Mouse (Mus musculus): Measurements from ENCODE around the gene Best1. TPM values are rescaled to one million over a fixed set of nuclear protein-coding genes. Genes with fewer than 3 reads are reported as not detected.

Best1 gene
- polyA plus RNA-seq, 1 experiment from 2014 or later: 1.9 TPM

DNA sequence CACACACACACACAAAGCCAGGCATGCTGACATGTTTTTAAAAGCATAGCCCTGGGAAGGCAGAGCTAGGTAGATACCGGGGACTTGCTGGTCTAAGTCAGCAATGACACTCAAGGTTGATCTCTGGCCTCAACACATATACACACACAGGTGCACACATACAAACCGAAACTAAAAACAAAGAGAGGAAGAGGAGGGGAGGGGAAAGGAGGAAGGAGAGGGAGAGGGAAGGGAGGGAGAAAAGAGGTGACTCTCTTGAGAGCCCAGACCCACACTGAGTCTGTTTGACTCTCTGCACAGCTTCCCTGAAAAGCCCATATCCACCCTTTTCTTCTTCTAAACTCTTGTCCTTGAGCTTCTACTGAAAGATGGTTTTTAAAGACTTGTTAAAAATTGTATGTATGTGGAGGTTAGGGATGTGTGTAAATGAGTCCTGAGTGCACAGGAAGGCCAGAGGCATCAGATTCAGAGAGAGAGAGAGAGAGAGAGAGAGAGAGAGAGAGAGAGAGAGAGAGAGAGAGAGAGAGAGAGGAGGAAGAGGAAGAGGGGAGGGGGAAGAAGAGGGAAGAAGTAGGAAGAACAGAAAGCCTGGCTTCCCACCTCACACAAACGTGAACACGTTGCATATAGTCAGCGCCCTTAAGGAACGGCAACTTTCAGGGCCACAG is 63.1 kb downstream of the Best1 start:
- H3K27ac ChIP-seq (replicated peaks; ENCODE audit: low read depth, low read length): no peak overlapping the region
- no peak for ATAC-seq (replicated peaks; ENCODE audit: insufficient number of reproducible peaks, low FRiP score, low TSS enrichment, low read depth)
- H3K27me3 ChIP-seq (ENCODE audit: control insufficient read depth, insufficient read depth, low read length): no peaks in the 10 kb centered on the region
- H3K4me1 ChIP-seq (ENCODE audit: control insufficient read depth, insufficient read depth, low read length): no peaks in the 10 kb centered on the region
- H3K4me2 ChIP-seq (ENCODE audit: low read depth, low read length): no peak overlapping the region
- no peaks in the 10 kb centered on the region for H3K9me3 ChIP-seq (replicated peaks; ENCODE audit: control insufficient read depth, low read length)
- no peak overlapping the region for H3K9ac ChIP-seq (replicated peaks; ENCODE audit: low read length)
- WGBS: 80% methylated on average over 6 of the region's 6 CpGs
- no peaks in the 10 kb centered on the region for H3K36me3 ChIP-seq (replicated peaks; ENCODE audit: control insufficient read depth, insufficient read depth, low read depth, low read length)
- no peak overlapping the region for H3K4me3 ChIP-seq (ENCODE audit: low read depth, low read length)
- DNase-seq (ENCODE audit: low spot score): no peak

DNA sequence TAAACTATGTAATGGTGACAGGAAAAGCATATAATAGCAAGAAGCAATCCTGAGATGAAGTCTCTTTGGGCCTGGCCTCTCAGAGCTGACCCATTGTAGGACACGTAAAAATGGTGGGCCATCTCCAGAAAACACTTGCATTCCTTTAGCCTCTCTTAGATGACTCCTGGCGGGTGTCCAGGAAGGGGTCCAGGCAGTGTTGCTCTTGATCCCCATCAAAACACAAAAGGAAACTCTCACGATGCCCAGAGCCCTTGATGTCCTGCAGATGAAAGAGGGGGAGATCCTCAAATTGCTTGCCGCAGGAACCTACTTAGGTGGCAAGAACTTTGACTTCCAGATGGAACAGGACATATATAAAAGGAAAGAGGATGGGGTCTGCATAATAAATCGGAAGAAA is 64.0 kb downstream of the Best1 start:
- Histone ChIP-seq H3K4me1 (ENCODE audit: control insufficient read depth, insufficient read depth, low read length) (no peaks in the 10 kb centered on the region), H3K9ac (replicated peaks; ENCODE audit: low read length) (no peak overlapping the region), H3K27me3 (ENCODE audit: control insufficient read depth, insufficient read depth, low read length) (no peaks in the 10 kb centered on the region), H3K27ac (replicated peaks; ENCODE audit: low read depth, low read length) (no peak overlapping the region), H3K4me2 (ENCODE audit: low read depth, low read length) (no peak overlapping the region), H3K36me3 (replicated peaks; ENCODE audit: control insufficient read depth, insufficient read depth, low read depth, low read length) (no peaks in the 10 kb centered on the region), H3K4me3 (ENCODE audit: low read depth, low read length) (no peak overlapping the region), H3K9me3 (replicated peaks; ENCODE audit: control insufficient read depth, low read length) (no peaks in the 10 kb centered on the region)
- ATAC-seq (replicated peaks; ENCODE audit: insufficient number of reproducible peaks, low FRiP score, low TSS enrichment, low read depth) (no peak), DNase-seq (ENCODE audit: low spot score) (no peak)
- WGBS: 62% methylated on average over 5 of the region's 5 CpGs

DNA sequence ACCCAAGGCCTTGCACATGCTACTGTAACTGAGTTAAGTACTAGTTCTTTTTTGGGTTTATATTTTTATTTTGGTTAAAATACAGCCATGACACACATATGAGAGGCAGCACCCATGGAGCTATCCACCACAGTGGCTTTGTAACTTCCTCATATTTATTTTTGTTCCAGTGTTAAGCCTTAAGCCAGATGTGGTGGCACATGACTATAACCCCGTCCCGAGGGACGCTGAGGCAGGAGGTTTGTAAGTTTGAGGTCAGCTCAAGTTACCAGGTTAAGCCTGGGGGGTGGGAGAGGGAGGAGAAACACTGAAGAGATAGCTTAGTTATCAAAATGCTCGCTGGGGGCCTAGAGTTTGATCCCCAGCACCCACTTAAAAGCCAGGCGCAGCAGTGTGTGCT is 64.9 kb downstream of the Best1 start:
- WGBS: 59% methylated on average over 5 of the region's 5 CpGs
- H3K36me3 ChIP-seq (replicated peaks; ENCODE audit: control insufficient read depth, insufficient read depth, low read depth, low read length): no peaks in the 10 kb centered on the region
- H3K4me3 ChIP-seq (ENCODE audit: low read depth, low read length): no peak overlapping the region
- no peaks in the 10 kb centered on the region for H3K4me1 ChIP-seq (ENCODE audit: control insufficient read depth, insufficient read depth, low read length)
- H3K4me2 ChIP-seq (ENCODE audit: low read depth, low read length): no peak overlapping the region
- no peaks in the 10 kb centered on the region for H3K27me3 ChIP-seq (ENCODE audit: control insufficient read depth, insufficient read depth, low read length)
- ATAC-seq (replicated peaks; ENCODE audit: insufficient number of reproducible peaks, low FRiP score, low TSS enrichment, low read depth) (no peak), DNase-seq (ENCODE audit: low spot score) (no peak)
- no peak overlapping the region for H3K27ac ChIP-seq (replicated peaks; ENCODE audit: low read depth, low read length)
- H3K9ac ChIP-seq (replicated peaks; ENCODE audit: low read length): no peak overlapping the region
- no peaks in the 10 kb centered on the region for H3K9me3 ChIP-seq (replicated peaks; ENCODE audit: control insufficient read depth, low read length)

Other genes with a start within 250 kb of the Best1 start
- gene Scgb2a2, start 154.1 kb downstream of the Best1 start, polyA plus RNA-seq (2014; fragmentation: Nextera tagmentation; extraction: Ambion mirVana): not detected in 2 replicates
- gene Incenp, start 102.1 kb downstream of the Best1 start, polyA plus RNA-seq (2014; fragmentation: Nextera tagmentation; extraction: Ambion mirVana): 92.2 and 101 TPM in 2 replicates
- 1,303 and 1,312 TPM in 2 replicates for gene Fth1, start 21.0 kb downstream of the Best1 start, polyA plus RNA-seq (2014; fragmentation: Nextera tagmentation; extraction: Ambion mirVana)
- 53.8 and 56.4 TPM in 2 replicates for gene Rab3il1, start within 50 bp of the Best1 start, polyA plus RNA-seq (2014; fragmentation: Nextera tagmentation; extraction: Ambion mirVana)
- gene Fads3, start 39.9 kb upstream of the Best1 start, polyA plus RNA-seq (2014; fragmentation: Nextera tagmentation; extraction: Ambion mirVana): 3.7 TPM in 2 replicates
- gene Fads2, start 100.1 kb upstream of the Best1 start, polyA plus RNA-seq (2014; fragmentation: Nextera tagmentation; extraction: Ambion mirVana): 57.0 and 58.8 TPM in 2 replicates
- gene Fads1, start 181.3 kb upstream of the Best1 start, polyA plus RNA-seq (2014; fragmentation: Nextera tagmentation; extraction: Ambion mirVana): 125 and 130 TPM in 2 replicates
- gene Tmem258, start 202.4 kb upstream of the Best1 start, polyA plus RNA-seq (2014; fragmentation: Nextera tagmentation; extraction: Ambion mirVana): 344 and 377 TPM in 2 replicates
- 130 and 134 TPM in 2 replicates for gene Fen1, start 202.5 kb upstream of the Best1 start, polyA plus RNA-seq (2014; fragmentation: Nextera tagmentation; extraction: Ambion mirVana)
- gene Myrf, start 239.1 kb upstream of the Best1 start, polyA plus RNA-seq (2014; fragmentation: Nextera tagmentation; extraction: Ambion mirVana): 2.4 and 2.6 TPM in 2 replicates

All from embryonic facial prominence, embryonic 11.5 days (tissue).